Mouse (Mus musculus) induced T-regulatory cell, adult 2 months (primary cell): ENCODE measurements around the gene Pex19.

Experiments used
- DNase-seq: peaks from one replicate; pipeline ENCODE4 v3.0.0-alpha.2; 2012; ENCODE audit warnings: low read depth

Pex19 gene

GRCm38 (mm10) chr1:172183056-172183455 is 56.5 kb downstream of the Pex19 start:
- no peak for DNase-seq

- DNase-seq, result no peak
Measured at GRCm38 (mm10) chr1:172183915-172184314, 57.4 kb downstream of the Pex19 start.
